Mouse (Mus musculus): ENCODE data around the gene Kif26a.

Kif26a gene

GRCm38 (mm10) chr12:112217021-112217420, 71.0 kb downstream of the Kif26a start:
- no peak for DNase-seq (ENCODE audit: low read depth, low spot score)

- no peak for DNase-seq (ENCODE audit: low read depth, low spot score)
These were observed 71.7 kb downstream of the Kif26a start for GRCm38 (mm10) chr12:112217681-112218080.

- no peak for DNase-seq (ENCODE audit: low read depth, low spot score)
These were observed 75.3 kb downstream of the Kif26a start for GRCm38 (mm10) chr12:112221290-112221689.

GRCm38 (mm10) chr12:112221754-112222439, 75.9 kb downstream of the Kif26a start:
- DNase-seq (ENCODE audit: low read depth, low spot score), result no peak

- DNase-seq (ENCODE audit: low read depth, low spot score), result no peak
These were observed 77.8 kb downstream of the Kif26a start for GRCm38 (mm10) chr12:112223721-112224337.

GRCm38 (mm10) chr12:112226238-112226637, 80.2 kb downstream of the Kif26a start:
- no peak for DNase-seq (ENCODE audit: low read depth, low spot score)

GRCm38 (mm10) chr12:112226656-112227055, 80.6 kb downstream of the Kif26a start:
- no peak for DNase-seq (ENCODE audit: low read depth, low spot score)

GRCm38 (mm10) chr12:112229084-112229483, 83.1 kb downstream of the Kif26a start:
- no peak for DNase-seq (ENCODE audit: low read depth, low spot score)

- no peak for DNase-seq (ENCODE audit: low read depth, low spot score)
These were observed 84.2 kb downstream of the Kif26a start for GRCm38 (mm10) chr12:112230196-112230595.

Data from WW6 (cell line).